Mouse (Mus musculus) midbrain, embryonic 13.5 days (tissue): ENCODE measurements around the gene Scamp2. TPM values are rescaled to one million over a fixed set of nuclear protein-coding genes. Genes with fewer than 3 reads are reported as not detected.

ENCODE experiments used
- ATAC-seq: fragments of 200-750 bp; cut with Nextera tagmentation; 2 replicates; pipeline ENCODE4 v1.8.0; 2017; ENCODE audit warnings: mild to moderate bottlenecking, moderate TSS enrichment, moderate library complexity
- H3K27ac ChIP-seq: fragments of 300-500 bp; sonication (generic); 2 replicates; pipeline ENCODE4 v1.5.1; 2015; ENCODE audit warnings: inconsistent platforms, mild to moderate bottlenecking, moderate library complexity
- H3K27me3 ChIP-seq: fragments of 300-500 bp; sonication (generic); 2 replicates; pipeline ENCODE4 v1.6.1; 2015; ENCODE audit warnings: mild to moderate bottlenecking, inconsistent platforms
- H3K36me3 ChIP-seq: fragments of 300-500 bp; sonication (generic); 2 replicates; pipeline ENCODE4 v1.6.1; 2015; ENCODE audit warnings: mild to moderate bottlenecking, inconsistent platforms
- H3K4me1 ChIP-seq: fragments of 300-500 bp; sonication (generic); replicated peaks from 2 replicates; pipeline ENCODE4 v1.6.1; 2015; ENCODE audit warnings: inconsistent platforms
- H3K4me2 ChIP-seq: fragments of 300-500 bp; sonication (generic); replicated peaks from 2 replicates; pipeline ENCODE4 v1.6.1; 2015; ENCODE audit warnings: moderate library complexity, mild to moderate bottlenecking, inconsistent platforms
- H3K4me3 ChIP-seq: fragments of 300-500 bp; sonication (generic); replicated peaks from 2 replicates; pipeline ENCODE4 v1.5.1; 2015; ENCODE audit warnings: mild to moderate bottlenecking, inconsistent platforms
- H3K9ac ChIP-seq: fragments of 300-500 bp; sonication (generic); replicated peaks from 2 replicates; pipeline ENCODE4 v1.6.1; 2015; ENCODE audit warnings: mild to moderate bottlenecking, inconsistent platforms
- H3K9me3 ChIP-seq: fragments of 300-500 bp; sonication (generic); 2 replicates; pipeline ENCODE4 v1.6.1; 2016; ENCODE audit warnings: mild to moderate bottlenecking, inconsistent platforms
- WGBS: fragments of 180-500 bp; shearing (Covaris S2); methylation state at CpG from one replicate; pipeline ENCODE4 v1.1.7; 2015; 5-methylcytosine and 5-hydroxymethylcytosine counted together
- polyA plus RNA-seq: library from polyadenylated mRNA; unstranded; fragments of >200 nt; fragmentation: Nextera tagmentation; extraction: Ambion mirVana; gene quantifications from 2 replicates; pipeline ENCODE4 v1.2.1, GENCODE M21; 2015

Scamp2 gene
- polyA plus RNA-seq, 1 experiment from 2014 or later: 57.5 TPM

DNA sequence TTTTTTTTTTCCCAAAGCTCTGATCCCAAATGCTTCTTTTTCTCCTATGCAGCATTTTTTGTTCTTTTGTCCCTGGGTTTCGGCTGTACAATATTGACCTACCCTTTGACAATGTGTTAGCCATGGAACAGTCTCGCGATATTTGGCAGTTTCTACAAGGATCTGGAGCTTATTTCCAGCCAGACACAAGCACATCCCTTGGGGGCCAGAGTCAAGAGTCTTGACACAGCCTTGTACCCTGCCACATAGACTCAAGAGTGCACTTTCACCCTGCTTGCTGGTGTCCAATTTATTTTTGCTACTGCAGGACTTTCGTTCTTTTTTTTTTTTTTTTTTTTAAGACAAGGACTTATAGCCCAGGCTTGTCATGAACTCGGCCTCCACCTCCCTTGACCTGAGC is 24.4 kb upstream of the Scamp2 start:
- WGBS: 90% methylated on average over 5 of the region's 5 CpGs
- H3K4me3 ChIP-seq: peak overlapping the region; percentile 72
- peak overlapping the region; percentile 87 for H3K4me2 ChIP-seq
- peaks cover 58% of the 10 kb centered on the region for H3K36me3 ChIP-seq
- no peaks in the 10 kb centered on the region for H3K9me3 ChIP-seq
- H3K27me3 ChIP-seq: no peaks in the 10 kb centered on the region
- H3K27ac ChIP-seq: no peak overlapping the region
- H3K9ac ChIP-seq: no peak overlapping the region; the same call in 1 of the 2 replicates
- ATAC-seq: no peak
- H3K4me1 ChIP-seq: peaks cover 21% of the 10 kb centered on the region

DNA sequence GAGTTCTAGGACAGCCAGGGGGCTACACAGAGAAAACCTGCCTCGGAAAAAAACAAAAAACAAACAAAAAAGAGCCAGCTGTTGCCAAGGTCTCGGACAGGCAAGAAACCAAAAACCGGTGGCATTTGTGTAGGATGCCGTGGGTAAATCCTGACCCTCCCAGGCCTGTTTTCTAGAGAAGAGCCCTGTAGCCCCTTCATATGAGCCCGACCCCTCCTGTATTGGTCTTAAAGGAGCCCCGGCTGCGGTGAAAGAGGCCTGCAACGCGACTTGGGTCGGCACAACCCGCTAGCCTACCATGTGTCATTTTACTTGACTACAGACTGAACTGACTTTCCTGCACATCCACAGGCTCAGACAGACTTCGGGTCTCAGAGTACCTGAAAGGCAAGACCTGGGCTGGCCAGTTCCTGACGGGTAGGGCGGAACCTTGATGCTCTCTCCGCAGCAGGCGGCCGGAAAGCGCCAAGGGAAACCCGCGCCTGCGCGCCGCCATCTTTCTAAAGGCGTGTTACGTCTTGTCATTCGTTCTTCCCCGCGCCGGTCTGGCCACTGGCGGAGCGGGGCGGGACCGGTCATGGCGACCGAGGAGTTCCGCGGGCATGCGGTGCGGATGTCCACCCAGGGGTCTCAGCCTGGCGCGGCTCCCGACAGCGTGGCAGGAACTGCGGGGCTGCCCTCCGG is 23.6 kb upstream of the Scamp2 start, which contains the start of gene Fam219b:
Gene Fam219b (plus strand): TSS at position 485 of the 684 bp plus-strand sequence.
- H3K36me3 ChIP-seq: peaks cover 58% of the 10 kb centered on the region

DNA sequence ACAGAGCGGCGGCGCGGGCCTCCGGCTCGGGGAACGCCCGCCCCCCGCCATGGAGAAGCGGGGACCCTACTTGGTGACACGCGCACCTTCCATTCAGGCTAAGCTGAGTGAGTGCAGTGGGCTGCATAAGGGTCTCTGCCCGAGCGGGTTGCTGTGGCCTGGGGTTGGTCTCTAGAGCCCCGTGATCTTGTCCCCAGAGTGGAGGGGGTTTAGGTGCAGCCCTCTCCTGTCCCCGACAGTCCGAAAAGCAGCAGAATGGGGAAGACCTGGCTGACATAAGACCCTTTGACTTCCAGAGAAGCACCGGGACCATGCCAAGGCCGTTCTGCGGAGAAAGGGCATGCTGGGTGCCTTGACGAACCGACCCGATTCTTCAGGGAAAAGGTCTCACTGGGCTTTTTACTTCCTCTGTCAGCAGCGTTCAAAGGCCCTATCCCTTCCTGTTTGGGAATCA is 23.0 kb upstream of the Scamp2 start:
- Histone ChIP-seq H3K4me2 (peak overlapping the region; percentile 87), H3K9ac (peak overlapping the region; percentile 86), H3K36me3 (peaks cover 58% of the 10 kb centered on the region), H3K4me3 (peak overlapping the region; percentile 72), H3K9me3 (no peaks in the 10 kb centered on the region), H3K4me1 (peaks cover 21% of the 10 kb centered on the region), H3K27ac (peak overlapping the region; percentile 90), H3K27me3 (no peaks in the 10 kb centered on the region)
- WGBS: under 1% methylated on average over 24 of the region's 24 CpGs
- ATAC-seq: peak; percentile 84

More for the DNA sequence above, 23.6 kb upstream of the Scamp2 start, which contains the start of gene Fam219b:
- Histone ChIP-seq H3K4me1 (peaks cover 21% of the 10 kb centered on the region), H3K4me2 (peak within 1 kb of the TSS; percentile 87), H3K9ac (peak within 1 kb of the TSS; percentile 86), H3K4me3 (peak within 1 kb of the TSS; percentile 72), H3K27ac (peak within 1 kb of the TSS; percentile 90), H3K9me3 (no peaks in the 10 kb centered on the region), H3K27me3 (no peaks in the 10 kb centered on the region)
- WGBS: 1% methylated on average over 45 of the region's 45 CpGs
- ATAC-seq: peak; percentile 94

DNA sequence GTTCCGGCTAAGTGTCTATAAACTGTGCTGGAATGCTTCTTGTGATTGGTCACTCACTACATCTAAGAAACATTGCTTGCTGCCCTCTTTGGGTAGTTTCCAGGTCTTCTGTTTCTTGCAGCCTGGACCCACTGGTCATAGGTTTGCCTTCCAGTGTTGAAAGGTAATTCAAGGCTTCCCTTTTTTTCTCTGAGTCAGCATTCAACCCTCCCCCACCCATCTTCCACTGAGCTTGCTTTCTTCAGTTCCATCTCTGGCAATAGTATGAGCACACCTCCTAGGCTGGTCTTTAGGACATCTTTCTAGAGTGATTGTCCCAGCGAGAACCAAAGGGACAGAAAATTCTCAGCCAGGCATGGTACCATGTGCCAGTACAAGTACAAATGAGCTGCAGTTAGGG is 21.2 kb upstream of the Scamp2 start:
- WGBS: 94% methylated on average over 2 of the region's 2 CpGs
- no peaks in the 10 kb centered on the region for H3K9me3 ChIP-seq
- no peak overlapping the region for H3K4me2 ChIP-seq
- no peaks in the 10 kb centered on the region for H3K27me3 ChIP-seq
- no peak overlapping the region for H3K27ac ChIP-seq
- peaks cover 21% of the 10 kb centered on the region for H3K4me1 ChIP-seq
- H3K9ac ChIP-seq: no peak overlapping the region
- no peak for ATAC-seq
- H3K36me3 ChIP-seq: peaks cover 59% of the 10 kb centered on the region
- no peak overlapping the region for H3K4me3 ChIP-seq

DNA sequence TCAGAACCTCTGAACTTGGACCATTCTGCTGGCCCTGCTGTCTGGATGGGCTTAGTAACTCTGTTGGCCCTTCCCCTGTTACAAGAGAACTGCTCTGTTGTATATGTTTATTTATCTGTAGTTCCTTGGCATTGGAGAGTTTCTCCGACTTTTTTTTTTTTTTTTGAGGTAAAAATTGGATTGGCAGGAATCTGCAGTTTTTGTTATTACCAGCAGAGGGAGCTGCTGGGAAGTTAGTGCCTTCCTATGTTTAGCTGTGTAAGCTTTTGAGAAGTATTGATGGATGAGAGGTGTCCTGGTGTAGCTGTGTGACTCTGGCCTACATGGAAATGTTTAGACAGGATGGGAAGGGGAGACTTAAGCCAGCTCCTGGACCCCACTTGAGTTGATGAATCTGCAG is 19.4 kb upstream of the Scamp2 start:
- Histone ChIP-seq H3K4me3 (no peak overlapping the region), H3K4me1 (peaks cover 21% of the 10 kb centered on the region), H3K27ac (no peak overlapping the region), H3K9me3 (no peaks in the 10 kb centered on the region), H3K36me3 (peaks cover 73% of the 10 kb centered on the region), H3K9ac (no peak overlapping the region), H3K4me2 (no peak overlapping the region), H3K27me3 (no peaks in the 10 kb centered on the region)
- WGBS: 12% methylated on average over 1 of the region's 1 CpGs
- ATAC-seq: no peak

DNA sequence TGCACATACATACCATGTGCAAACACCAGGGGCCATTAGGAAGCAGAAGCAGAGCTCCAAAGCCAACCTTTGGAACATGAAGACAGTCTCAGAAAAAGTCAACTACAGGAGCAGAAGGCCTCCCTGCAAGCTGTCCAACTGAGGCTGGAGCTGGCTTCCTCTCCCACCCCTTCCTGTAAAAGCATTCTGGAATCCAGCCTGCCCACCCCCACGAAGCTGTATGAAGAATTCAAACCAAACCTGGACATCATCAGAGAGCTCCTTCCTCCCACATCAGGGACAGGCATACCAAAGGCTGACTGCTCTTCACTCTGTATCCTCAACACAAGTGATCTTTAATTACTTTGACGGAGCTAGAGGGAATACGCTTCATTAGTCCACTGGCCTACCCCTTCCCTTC is 16.8 kb upstream of the Scamp2 start:
- Histone ChIP-seq H3K4me1 (peaks cover 9% of the 10 kb centered on the region), H3K36me3 (peaks cover 96% of the 10 kb centered on the region), H3K27ac (no peak overlapping the region), H3K9ac (no peak overlapping the region), H3K4me3 (no peak overlapping the region), H3K9me3 (no peaks in the 10 kb centered on the region), H3K27me3 (no peaks in the 10 kb centered on the region), H3K4me2 (no peak overlapping the region)
- no peak for ATAC-seq
- 79% methylated on average over 3 of the region's 3 CpGs for WGBS

DNA sequence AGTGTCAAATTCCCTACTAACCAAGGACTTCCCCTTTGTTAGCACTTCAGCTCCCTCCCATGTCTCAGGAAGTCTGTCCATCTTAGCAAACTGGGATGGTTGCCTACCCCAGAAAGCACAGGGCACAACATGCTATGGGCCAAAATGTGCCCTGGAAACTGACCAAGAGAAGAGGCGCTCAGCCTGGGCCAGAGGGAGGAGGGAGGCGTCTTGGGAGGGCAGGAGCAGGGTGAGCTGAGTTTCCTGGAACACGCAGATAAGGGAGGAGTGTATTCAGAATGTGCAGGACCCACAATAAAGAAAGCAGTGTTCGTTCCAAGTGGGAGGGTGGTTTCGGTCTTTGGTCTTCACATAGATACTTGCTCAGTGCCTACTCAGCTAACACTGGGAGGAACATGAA is 13.5 kb upstream of the Scamp2 start:
- Histone ChIP-seq H3K4me2 (no peak overlapping the region), H3K9me3 (no peaks in the 10 kb centered on the region), H3K4me1 (peaks cover 18% of the 10 kb centered on the region), H3K27ac (no peak overlapping the region), H3K9ac (no peak overlapping the region), H3K27me3 (no peaks in the 10 kb centered on the region), H3K36me3 (peaks cover 85% of the 10 kb centered on the region), H3K4me3 (no peak overlapping the region)
- ATAC-seq: no peak
- 93% methylated on average over 5 of the region's 5 CpGs for WGBS

DNA sequence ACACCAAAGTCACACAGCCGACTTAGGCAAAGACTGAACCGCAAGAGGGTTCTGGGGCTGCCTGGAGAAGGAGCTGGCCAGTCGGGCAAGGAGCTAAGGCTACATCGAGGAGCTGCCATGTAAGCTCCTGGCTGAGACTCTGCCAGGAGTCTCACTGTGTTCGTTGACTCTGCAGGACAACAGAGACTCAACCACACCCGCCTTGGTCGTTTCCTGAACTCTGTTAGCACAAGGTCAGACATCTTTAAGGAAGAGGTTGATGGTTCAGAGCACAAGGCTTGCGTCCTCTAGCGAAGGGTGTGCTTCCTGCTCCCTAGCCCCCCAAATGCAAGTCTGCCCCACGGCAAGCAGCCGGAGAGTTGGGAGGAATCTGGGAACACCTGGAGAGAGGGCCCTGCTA is 12.9 kb upstream of the Scamp2 start:
- Histone ChIP-seq H3K27me3 (no peaks in the 10 kb centered on the region), H3K9ac (no peak overlapping the region), H3K4me1 (peaks cover 20% of the 10 kb centered on the region), H3K9me3 (no peaks in the 10 kb centered on the region), H3K36me3 (peaks cover 80% of the 10 kb centered on the region), H3K4me3 (no peak overlapping the region), H3K27ac (no peak overlapping the region), H3K4me2 (no peak overlapping the region)
- 92% methylated on average over 11 of the region's 11 CpGs for WGBS
- no peak for ATAC-seq

DNA sequence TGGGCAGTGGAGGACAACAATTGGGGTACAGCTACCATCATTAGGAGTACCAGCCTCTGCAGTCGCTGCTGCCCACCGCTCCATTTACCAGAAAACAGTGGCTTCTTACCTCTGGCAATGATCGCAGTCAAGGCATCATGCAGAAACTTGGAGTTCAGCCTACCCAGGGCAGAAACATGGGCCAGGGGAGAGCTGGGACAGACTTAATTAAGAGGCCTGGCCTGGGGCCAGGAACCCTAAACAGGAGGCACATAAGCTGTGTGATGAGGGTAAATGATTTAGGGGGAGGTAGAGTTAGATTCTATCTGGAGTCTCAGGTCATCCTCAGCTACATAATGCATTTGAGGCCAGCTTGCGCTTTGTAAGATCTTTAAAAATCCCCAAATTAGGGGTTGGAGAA is 11.6 kb upstream of the Scamp2 start:
- Histone ChIP-seq H3K27ac (no peak overlapping the region), H3K4me2 (no peak overlapping the region), H3K36me3 (peaks cover 66% of the 10 kb centered on the region), H3K4me1 (peaks cover 22% of the 10 kb centered on the region), H3K9ac (peak overlapping the region; percentile 5; the same call in 1 of the 2 replicates), H3K9me3 (no peaks in the 10 kb centered on the region), H3K4me3 (no peak overlapping the region), H3K27me3 (no peaks in the 10 kb centered on the region)
- ATAC-seq: no peak
- 95% methylated on average over 4 of the region's 4 CpGs for WGBS

DNA sequence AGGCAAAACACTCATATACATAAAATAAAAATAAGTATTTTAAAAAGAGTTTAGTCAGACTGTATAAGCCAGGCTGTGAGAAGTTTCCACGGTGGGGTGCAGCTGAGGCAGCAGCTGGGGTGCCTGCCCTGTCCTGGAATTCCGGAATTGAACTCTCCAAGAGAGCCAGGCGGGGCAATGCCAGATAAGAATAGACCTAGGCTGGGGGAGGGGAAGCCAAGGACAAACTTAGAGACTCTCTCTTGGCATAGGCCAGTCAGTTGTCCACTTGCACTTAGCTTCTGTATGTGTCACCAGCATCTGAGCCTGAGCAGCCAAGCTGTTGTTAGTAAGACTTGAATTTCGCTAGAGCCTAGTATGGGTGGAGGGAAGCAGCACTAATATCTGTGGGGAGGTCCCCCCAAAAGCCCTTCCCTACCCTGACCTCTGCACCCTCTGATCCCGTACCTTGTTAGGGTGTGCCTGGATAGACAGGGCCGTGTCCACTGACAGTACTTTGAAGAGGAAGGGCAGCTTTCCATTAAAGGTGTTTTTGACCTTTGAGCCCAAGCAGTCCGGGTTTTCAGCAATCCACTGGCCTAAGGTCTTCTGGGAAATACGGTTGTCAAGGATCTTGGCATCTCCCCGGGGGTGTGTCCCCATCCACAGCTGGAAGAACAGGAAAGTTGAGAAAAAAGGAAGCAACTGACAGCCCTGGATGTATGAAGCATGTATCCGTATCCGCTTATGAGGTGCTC is 10.4 kb upstream of the Scamp2 start:
- Histone ChIP-seq H3K4me2 (no peak overlapping the region), H3K9ac (no peak overlapping the region), H3K4me3 (no peak overlapping the region), H3K9me3 (no peaks in the 10 kb centered on the region), H3K4me1 (peaks cover 27% of the 10 kb centered on the region), H3K27me3 (no peaks in the 10 kb centered on the region), H3K36me3 (peaks cover 55% of the 10 kb centered on the region), H3K27ac (no peak overlapping the region)
- ATAC-seq: no peak
- WGBS: 91% methylated on average over 11 of the region's 11 CpGs

DNA sequence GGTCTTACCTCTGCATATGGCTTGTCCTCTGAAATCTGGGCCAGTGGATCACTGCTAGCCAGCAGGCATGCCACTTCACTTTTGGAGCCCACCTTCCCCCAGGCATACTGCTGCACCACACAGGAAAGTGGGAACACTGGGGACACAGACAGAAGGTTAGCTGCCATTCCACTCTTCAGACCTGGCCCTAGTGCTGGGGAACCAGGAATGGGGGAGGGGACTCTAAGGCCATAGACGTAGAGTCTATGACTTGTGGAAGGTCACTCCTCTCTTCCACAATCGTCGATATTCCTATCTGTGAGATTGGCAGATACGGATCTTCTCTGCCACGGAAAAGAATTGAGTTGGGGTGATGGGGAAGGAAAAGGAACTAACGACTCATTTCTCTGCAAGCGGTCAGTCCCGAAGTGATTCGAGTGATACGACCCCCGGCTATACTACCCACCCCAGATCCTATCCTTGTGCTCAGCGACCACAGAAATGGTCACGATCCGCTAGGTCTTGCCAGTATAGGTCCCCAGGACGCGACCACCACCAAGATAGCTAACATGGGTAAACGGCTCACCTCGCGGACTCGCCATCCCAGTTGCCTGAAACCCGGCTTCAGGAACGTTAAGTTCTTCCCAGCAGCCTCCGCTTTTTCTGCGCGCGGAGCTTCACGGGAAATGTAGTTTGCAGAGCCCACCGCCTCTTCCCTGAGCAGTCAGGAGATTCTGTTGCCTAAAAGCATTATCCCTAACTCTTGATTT is 8.4 kb upstream of the Scamp2 start, which contains the start of gene Mpi:
Gene Mpi (minus strand): TSS at position 625 of the 749 bp plus-strand sequence.
- H3K27me3 ChIP-seq: no peaks in the 10 kb centered on the region
- peak within 1 kb of the TSS; percentile 81 for H3K9ac ChIP-seq
- H3K4me2 ChIP-seq: peak within 1 kb of the TSS; percentile 90
- H3K9me3 ChIP-seq: no peaks in the 10 kb centered on the region
- 1% methylated on average over 28 of the region's 28 CpGs for WGBS
- H3K36me3 ChIP-seq: peaks cover 35% of the 10 kb centered on the region
- peak within 1 kb of the TSS; percentile 65 for H3K4me3 ChIP-seq
- peaks cover 27% of the 10 kb centered on the region for H3K4me1 ChIP-seq
- no peak within 1 kb of the TSS for H3K27ac ChIP-seq
- ATAC-seq: peak; percentile 79

DNA sequence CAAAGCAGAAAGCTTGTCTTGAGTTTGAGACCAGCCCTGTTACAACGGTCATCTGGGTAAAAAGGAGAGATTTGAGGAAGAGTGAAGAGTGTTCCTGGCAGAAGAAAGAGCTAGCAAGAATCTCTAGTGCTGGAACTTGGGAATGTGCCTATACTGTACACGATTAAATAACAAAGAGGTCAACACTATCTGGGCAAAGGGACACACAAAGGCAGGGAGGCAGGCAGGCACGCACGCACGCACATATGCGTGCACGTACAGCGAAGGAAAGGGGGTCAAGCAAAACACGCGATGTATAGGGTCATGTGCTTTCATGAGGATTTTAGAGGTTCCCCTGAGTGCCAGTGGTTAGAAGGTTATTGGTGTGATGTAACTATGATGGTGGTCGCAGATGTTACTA is 7.6 kb upstream of the Scamp2 start:
- no peak overlapping the region for H3K4me2 ChIP-seq
- H3K9me3 ChIP-seq: no peaks in the 10 kb centered on the region
- H3K4me3 ChIP-seq: no peak overlapping the region
- no peak overlapping the region for H3K9ac ChIP-seq
- ATAC-seq: peak; percentile 52
- H3K4me1 ChIP-seq: peaks cover 27% of the 10 kb centered on the region
- H3K36me3 ChIP-seq: peaks cover 27% of the 10 kb centered on the region
- no peaks in the 10 kb centered on the region for H3K27me3 ChIP-seq
- H3K27ac ChIP-seq: no peak overlapping the region
- WGBS: 73% methylated on average over 11 of the region's 11 CpGs
